Mouse (Mus musculus): ENCODE measurements around the gene Arhgef3.
"Not testable (repeated sequence)": the region's sequence is repeated elsewhere in the genome, so short reads cannot be mapped to it uniquely, and the experiment has no call there.

The Arhgef3 gene

DNA sequence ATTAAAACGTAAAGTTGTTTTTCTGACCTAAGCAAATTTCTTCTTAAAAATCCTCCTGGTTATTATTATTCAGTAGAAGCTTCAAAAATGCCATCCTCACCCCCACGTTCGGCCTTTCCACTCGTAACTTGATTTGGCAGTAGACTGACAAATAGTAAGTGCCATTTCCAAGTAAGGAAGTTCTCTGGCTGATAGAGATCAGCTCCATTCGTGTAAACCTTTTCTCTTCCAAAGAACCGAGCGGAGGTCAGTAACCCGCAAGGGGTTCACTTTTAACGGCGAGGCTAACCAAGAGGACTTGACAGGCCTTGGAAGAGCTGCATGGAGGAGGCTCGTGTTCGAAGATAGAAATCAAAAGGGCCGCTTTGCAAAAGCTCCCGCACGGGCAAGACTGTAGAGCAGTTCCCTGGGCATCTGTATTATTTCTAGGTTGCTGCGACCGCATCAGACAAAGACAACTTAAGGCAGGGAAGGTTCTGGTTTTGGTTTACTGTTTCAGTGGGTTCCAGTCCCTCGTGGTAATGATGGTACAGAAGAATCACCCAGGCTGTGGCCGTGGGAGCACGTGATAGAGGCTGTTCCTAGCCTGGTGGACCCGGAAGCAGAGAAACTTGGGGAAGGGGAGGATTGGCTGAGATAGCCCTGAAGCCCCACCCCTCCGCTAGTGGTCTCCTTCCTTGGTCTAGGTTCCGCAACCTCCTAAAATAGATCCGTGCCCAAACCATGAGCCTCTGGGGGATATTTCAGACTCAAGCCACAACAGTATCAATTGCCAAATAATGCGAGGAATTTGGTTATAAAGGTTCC is 117.5 kb downstream of the Arhgef3 start:
- DNase-seq (ENCODE audit: low spot score) = no peak

DNA sequence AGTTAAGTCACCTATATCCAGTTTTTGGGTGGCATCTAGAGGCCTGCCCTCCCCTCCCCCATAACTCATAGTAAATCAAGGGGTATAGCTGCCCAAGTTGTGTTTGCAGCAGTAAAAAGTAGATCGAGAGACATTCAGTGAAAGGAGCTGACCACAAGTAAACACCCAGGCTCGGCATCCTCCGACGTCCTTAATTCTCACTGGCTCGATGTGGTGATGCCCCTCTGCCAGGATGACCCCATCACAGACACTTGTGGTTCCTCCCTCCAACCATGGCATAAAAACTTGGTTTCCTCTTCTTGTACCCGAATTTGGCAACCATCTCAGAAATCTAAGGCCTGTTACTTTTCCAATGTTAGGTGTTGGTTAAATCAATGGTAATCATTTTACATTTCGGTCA is 118.4 kb downstream of the Arhgef3 start:
- DNase-seq (ENCODE audit: low spot score) = no peak

DNA sequence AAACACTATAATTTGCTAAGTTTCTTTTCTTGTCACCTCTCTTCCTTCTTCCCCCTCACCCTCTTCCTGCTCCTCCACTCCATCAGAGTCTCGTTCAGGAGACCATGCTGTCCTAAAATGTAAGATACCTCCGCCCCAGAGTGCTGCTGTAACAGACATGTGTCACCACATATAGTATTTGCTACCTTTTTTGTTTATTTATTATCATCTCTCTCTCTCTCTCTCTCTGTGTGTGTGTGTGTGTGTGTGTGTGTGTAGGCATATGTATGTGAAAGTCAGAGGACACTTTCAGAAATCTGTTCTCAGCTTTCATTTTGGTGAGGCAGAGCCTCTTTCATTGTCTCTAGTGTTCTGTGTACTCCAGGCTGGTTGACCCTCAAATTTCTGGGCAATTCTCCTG is 119.0 kb downstream of the Arhgef3 start:
- DNase-seq (ENCODE audit: low spot score) = no peak

DNA sequence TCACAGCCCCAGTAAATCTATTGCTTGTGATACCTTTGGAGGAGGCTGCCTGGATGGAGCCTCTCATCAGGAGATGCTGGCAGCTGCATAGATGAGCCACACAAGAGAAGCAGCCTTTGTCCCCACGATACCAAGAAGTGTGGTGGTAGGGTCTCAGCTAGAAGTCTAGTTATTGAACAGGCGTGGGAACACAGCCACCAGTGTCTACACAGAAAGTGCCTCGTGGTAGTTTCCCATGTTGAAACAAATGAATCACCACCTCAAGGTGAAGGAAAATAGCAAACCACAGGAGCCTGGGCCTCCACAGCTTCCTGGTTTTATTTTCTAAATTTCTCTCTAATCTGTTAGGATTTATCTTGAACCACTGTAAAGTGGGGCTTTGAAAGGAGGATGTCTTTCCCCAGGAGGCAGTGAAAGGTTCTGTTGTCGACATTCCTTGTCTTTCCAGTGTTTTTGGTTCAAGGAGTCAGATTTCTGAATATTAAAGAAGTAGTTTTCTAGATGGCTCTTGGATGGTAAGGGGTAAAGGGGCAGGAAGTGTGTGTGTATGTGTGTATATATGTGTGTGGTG is 119.7 kb downstream of the Arhgef3 start:
- no peak for DNase-seq (ENCODE audit: low spot score)

DNA sequence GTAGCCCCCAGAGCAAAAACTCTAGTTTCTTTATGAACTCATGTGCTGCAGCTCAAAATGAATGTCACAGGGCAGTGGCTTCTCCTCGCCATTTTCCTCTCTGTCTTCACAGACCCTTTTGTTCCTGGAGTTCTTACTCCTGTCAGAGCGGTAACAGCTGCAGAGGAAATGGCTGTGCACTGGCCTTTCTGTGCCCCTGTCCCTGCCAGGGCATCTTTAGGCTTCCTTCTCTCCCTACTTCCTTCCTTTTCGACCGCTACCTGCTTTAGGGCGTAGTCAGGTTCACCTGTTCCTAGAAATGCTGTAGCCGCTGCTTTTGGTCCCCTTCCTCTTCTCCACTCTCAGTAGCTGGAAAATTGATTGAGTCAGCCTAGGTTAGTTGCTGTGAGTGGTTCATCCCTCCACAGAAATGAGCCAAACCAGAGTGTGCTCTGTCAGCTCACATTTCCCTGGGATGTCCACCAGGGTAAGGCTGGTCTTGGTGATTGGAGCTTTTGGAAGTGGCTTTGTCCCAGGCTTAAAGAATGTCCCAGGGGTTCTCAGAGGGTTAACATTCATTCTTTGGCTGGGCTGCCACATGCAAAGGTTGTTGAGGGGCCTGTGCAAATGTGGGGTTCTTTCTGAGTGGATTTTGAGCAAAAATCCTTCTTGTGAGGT is 121.3 kb downstream of the Arhgef3 start:
- DNase-seq (ENCODE audit: low spot score) = no peak

- DNase-seq (ENCODE audit: low spot score) = peak; percentile 52
Measured at GRCm38 (mm10) chr14:27237522-27238187, 123.0 kb downstream of the Arhgef3 start.

- no peak for DNase-seq (ENCODE audit: low spot score)
Measured at GRCm38 (mm10) chr14:27238600-27239118, 124.0 kb downstream of the Arhgef3 start.

DNA sequence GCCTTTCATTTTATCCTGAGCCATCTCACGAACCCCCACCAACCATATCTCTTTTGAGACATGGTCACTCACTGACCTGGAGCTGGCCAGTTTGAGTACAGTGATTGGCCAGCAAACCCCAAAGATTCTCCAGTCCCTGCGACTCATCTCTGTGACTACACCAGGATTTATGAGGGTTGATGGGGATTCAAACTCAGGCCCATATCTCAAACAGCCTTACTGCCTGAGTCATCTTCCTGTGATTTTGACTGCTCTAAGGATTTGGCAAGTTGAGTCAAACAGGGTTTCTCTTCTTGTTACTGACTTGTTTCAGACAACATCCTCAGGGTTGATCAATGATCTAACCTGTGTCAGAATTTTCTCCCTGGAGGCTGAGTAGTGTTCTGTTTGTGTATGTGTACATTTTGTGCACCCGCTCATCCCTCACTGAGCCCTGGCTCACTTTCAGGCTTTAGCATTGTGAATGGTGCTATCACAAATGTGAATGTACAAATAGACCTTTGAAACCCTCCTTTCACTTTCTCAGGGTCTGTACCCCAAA is 124.9 kb downstream of the Arhgef3 start:
- DNase-seq (ENCODE audit: low spot score) = no peak

- DNase-seq (ENCODE audit: low spot score) = no peak
Measured at GRCm38 (mm10) chr14:27242253-27242652, 127.6 kb downstream of the Arhgef3 start.

DNA sequence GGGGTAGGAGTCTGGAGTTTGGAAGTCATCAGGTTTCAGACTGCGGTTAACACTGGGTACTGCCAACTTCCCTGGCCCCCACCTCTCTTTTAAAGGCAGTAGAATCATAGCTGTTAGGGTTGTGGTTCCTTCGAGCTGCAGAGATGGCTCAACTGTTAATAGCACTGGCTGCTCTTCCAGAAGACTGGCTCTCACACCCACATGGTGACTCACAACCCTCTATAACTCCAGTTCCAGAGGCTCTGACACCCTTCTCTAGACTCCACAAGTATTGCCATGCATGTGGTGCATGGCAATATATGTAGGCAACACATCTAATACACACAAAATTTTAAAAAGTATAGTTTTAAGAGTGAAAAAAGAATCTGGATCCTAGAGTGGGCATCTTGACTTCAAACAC is 128.1 kb downstream of the Arhgef3 start:
- DNase-seq (ENCODE audit: low spot score) = no peak

- DNase-seq (ENCODE audit: low spot score) = no peak
Measured at GRCm38 (mm10) chr14:27243585-27243984, 128.9 kb downstream of the Arhgef3 start.

DNA sequence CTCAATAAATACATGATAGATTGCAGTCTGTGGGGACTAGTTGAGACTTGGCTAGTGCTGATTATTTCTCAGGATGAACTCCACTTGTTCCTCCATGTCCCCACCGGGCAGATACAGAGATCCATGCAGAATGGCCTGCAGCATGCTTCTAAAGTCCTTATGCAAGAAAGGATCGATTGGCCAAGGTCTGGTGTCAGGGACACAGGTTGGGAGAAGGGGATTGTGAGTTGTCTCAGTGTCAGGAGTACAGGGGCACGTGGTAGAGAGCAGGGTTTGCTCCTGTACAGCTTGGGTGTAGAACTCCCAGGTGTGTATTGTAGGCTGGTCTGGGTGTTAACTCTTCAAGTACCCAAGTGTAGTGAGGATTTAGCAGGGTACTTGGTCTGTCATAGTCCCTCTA is 130.2 kb downstream of the Arhgef3 start:
- DNase-seq (ENCODE audit: low spot score) = no peak

DNA sequence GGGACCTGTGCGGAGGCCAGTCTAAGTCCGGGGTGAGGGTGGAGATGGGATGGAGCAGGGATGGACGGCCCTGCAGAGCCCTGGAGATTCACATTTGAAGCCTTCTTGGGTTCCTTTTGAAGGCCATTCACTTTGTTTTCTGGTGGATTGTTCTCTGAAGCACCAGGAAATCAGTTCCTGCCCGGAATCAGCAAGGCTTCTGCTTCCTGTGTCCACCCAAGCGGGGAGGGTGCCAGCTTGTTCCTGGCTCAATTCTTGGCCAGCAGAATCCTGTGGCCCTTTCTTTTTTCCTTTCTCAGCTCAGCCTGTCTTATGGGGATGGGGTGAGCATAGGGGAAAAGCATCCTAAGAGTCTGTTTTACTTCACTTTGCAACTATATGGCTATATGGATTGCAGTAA is 131.7 kb downstream of the Arhgef3 start:
- DNase-seq (ENCODE audit: low spot score) = no peak

DNA sequence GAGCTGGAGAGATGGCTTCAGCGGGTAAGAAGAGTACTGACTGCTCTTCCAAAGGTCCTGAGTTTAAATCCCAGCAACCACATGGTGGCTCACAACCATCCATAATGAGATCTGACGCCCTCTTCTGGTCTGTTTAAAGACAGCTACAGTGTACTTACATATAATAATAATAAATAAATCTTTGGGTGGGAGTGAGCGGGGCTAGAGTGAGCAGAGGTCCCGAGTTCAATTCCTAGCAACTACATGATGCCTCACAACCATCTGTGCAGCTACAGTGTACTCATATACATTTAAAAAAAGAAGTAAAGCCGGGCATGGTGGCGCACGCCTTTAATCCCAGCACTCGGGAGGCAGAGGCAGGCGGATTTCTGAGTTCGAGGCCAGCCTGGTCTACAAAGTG is 132.2 kb downstream of the Arhgef3 start:
- DNase-seq (ENCODE audit: low spot score) = not testable (repeated sequence)

DNA sequence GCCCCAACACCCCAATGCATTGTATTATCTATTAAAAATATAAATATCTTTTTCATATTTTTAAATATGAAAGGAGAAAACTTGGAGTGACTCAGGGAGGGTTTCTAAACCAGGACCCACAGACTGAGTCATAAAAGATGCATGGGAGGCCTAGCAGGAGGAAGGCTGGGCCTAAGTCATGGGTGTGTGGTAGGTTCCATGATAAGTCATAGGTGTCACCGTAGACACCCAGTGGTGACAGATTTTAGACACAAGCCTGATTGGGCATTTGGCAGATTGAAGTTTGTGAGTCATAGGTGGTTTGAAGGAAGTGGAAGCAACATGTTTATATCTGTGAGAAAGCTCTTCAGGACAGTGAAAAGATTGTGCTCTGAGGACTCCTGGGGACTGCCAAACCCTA is 134.4 kb downstream of the Arhgef3 start:
- no peak for DNase-seq (ENCODE audit: low spot score)

DNA sequence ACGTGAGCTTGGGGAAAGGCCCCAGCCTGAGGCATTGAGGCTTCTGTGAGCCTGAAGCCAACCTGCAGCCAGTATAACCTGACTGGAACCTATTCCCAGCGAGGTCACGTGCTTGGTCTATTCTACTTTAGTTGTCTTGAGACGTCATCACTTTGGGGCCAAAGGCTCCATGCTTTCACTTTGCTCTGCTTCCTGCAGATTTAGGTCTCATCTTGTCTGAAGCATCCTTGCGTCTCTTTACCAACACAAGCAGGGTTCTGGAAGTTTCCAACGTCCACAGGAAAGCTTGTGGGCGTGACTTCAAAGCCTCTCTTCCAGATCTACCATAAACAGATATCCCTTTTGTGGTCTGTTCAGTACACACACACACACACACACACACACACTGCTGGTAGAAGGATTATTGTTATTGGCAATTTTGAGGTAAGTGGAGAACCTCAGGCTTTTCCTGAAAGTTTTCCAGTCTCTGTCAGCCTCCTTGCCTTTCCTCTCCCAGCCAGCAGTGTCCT is 135.6 kb downstream of the Arhgef3 start:
- DNase-seq (ENCODE audit: low spot score) = no peak

DNA sequence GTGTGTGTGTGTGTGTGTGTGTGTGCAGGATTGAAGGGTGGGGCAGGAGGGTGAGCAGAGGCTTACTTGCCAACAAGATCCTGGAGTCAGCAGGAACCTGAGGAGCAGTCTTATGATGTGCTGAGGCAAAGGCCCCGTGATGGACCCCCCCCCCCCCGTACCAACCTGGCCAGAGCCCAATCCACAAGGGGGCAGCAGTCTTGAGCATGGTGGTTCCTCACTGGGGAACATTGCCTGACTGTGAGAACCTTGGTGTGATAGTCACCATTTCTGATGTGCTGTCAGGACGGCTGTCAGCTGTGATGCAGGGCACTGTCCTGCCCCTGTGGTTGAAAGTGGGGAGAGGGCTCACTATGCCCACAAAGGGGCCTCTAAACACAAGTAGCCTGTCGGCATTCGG is 138.7 kb downstream of the Arhgef3 start:
- DNase-seq (ENCODE audit: low spot score) = no peak

- no peak for DNase-seq (ENCODE audit: low spot score)
Measured at GRCm38 (mm10) chr14:27262349-27262748, 147.7 kb downstream of the Arhgef3 start.

DNA sequence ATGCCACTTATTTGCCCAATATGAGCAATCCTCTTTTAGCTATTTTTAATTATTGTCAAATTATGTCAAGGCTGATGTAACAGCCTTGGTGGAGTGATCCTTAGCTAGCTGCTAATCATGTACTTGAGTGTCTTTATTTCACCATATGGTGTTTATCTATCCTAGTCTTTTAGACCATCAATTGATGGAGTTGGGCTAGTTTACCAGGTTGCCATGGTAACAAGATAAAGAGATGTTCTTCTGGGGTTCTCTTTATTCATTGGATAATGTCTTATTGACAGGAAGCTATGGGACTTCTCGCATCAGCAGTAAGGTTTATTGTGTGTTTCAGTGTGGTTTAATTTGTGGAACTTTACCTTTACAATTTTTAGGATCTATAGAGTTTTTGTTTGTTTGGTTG is 151.9 kb downstream of the Arhgef3 start:
- no peak for DNase-seq (ENCODE audit: low spot score)

GRCm38 (mm10) chr14:27268137-27268536 is 153.4 kb downstream of the Arhgef3 start:
- DNase-seq (ENCODE audit: low spot score) = no peak

DNA sequence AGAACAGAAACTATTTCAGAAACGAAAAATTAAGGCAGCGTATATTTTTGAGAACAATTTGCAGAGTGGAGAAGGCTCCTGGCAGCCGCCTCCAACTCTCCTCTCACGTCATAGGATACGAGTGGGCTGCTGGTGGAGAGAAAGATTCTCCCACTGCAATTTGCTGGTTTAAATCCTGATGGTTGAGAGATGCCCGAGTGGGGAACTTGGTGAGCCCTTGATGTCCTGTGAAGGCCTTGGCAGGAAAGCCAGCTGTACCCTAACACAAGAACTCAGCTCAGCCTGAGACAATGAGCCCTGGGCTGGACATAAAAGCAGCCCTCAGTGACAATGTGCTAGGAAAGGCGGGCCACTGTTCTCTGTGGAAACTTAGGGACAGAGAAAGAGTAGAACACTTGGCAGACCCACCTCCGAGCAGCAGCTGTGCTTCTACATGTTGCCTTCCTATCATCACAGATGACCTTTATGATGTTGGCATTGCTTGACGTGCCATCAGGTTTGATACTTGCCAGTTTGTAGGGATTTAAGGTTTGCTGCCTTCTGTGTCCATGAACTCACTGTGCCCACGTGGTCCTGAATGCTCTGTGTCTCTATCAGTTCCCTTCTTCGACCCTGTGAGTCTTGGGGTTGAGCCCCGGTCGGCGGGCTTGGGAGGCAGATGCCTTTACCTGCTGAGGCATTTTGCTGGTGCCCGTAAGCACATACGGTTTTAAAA is 154.4 kb downstream of the Arhgef3 start:
- no peak for DNase-seq (ENCODE audit: low spot score)
